Mouse (Mus musculus): ENCODE measurements around the gene Zfp983. TPM values are rescaled to one million over a fixed set of nuclear protein-coding genes. Genes with fewer than 3 reads are reported as not detected.

The Zfp983 gene
- polyA plus RNA-seq (2012; rRNA removed): 0.43 and 0.68 TPM in 2 replicates

GRCm38 (mm10) chr17:21650364-21650907, at the start of gene Zfp983:
Gene Zfp983, plus strand, starts transcription at chr17:21650624.

GRCm38 (mm10) chr17:21691560-21691959, 41.1 kb downstream of the Zfp983 start, which contains the start of gene Gm10226:
Gene Gm10226, plus strand, starts transcription at chr17:21691860.

DNA sequence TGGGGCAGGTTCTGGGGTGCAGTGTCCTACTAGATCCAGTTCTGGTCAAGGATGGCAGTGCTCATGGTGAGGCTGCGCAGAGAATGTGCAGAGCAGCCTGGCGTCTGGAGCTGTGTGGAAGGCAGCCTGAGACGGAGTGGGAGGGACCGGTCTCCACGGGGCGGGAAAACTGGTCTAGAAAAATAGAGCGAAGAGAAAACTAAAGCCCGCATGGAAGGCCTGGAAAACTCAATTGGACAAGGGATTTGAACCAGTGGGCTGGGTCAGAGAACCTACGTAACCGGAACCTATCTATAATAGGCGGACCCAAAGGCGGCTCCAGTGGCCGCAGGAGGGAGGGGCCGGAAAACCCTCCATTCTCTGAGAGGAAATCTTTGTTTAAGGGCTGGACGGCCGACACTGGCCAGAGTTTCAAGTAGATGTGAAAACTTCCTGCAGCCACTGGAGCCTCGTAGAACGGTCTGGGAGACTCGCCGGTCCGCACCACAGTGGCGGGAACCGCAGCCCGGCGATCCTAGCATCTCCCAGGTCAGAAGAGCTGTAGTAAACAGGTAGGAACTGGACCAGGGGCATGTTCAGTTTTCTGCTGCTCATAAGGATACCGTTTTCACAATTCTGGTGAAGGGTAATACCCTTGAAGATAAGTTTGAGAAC, 57.0 kb downstream of the Zfp983 start, which contains the start of gene Zfp760:
TSS of gene Zfp760 (plus strand) at position 399 of the 654 bp plus-strand sequence.

Other genes starting within 250 kb of the Zfp983 start
- gene Zfp54, start 227.4 kb upstream of the Zfp983 start, polyA plus RNA-seq (2012; rRNA removed): 0.67 and 0.75 TPM in 2 replicates
- 0.33 and 0.44 TPM in 2 replicates for gene Zfp51, start 200.2 kb upstream of the Zfp983 start, polyA plus RNA-seq (2012; rRNA removed)
- gene Zfp53, start 161.6 kb upstream of the Zfp983 start, polyA plus RNA-seq (2012; rRNA removed): 2.2 and 2.9 TPM in 2 replicates
- 0.83 and 0.88 TPM in 2 replicates for gene Zfp52, start 115.1 kb upstream of the Zfp983 start, polyA plus RNA-seq (2012; rRNA removed)
- gene Zfp948, start 83.6 kb upstream of the Zfp983 start, polyA plus RNA-seq (2012; rRNA removed): 0.79 and 0.86 TPM in 2 replicates
- gene Gm10226, start 41.2 kb downstream of the Zfp983 start, polyA plus RNA-seq (2012; rRNA removed): not detected in 2 replicates
- 0.58 TPM in 2 replicates for gene Zfp760, start 57.1 kb downstream of the Zfp983 start, polyA plus RNA-seq (2012; rRNA removed)
- 2.0 and 2.6 TPM in 2 replicates for gene Zfp229, start 80.2 kb downstream of the Zfp983 start, polyA plus RNA-seq (2012; rRNA removed)
- gene Zfp820, start 195.1 kb downstream of the Zfp983 start, polyA plus RNA-seq (2012; rRNA removed): not detected in 2 replicates

Data from ovary, adult 2 months (tissue).